Mouse (Mus musculus) MEL (cell line): ENCODE results near the gene Fmr1.

ENCODE experiments used
- CHD1 ChIP-seq: IDR thresholded peaks from 2 replicates; pipeline ENCODE4 v1.6.1; 2012; ENCODE audit warnings: low read depth, mild to moderate bottlenecking, inconsistent platforms, low read length, improper control_type of control experiment
- CHD2 ChIP-seq: IDR thresholded peaks from 2 replicates; pipeline ENCODE4 v1.6.1; 2011; ENCODE audit warnings: low read length, improper control_type of control experiment
- RCOR1 ChIP-seq: IDR thresholded peaks from 2 replicates; pipeline ENCODE4 v1.6.1; 2012; ENCODE audit warnings: low read depth, mild to moderate bottlenecking, inconsistent platforms, low read length, improper control_type of control experiment
- ZC3H11A ChIP-seq: IDR thresholded peaks from 2 replicates; pipeline ENCODE4 v1.6.1; 2012; ENCODE audit warnings: low read depth, mild to moderate bottlenecking, inconsistent platforms, low read length, improper control_type of control experiment

DNA sequence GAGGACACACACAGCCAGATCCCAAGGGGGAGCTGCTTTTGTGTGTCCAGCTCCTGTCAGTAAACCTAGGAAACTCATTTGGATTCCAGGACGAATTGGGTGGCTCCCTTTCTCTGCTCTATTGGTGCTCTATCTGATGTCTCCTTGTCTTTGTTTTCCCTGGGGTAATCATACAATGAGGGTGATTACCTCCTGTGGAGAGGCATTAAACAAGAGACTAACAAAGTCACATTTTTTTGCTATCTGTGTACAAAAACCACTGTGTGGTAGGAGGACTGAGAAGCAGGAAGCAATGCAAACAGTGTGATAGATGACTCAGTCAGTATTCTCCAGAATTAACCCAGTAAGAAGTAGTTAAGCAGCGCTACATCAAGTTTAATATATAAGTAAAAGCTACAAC is 61.7 kb downstream of the Fmr1 start:
- TF ChIP-seq CHD2 (no peak), RCOR1 (peak; percentile 19; the same call in 1 of the 2 replicates), ZC3H11A (no peak), CHD1 (no peak)
